Mouse (Mus musculus) liver, embryonic 13.5 days (tissue): ENCODE measurements around the gene Rsph14. TPM values are rescaled to one million over a fixed set of nuclear protein-coding genes. Genes with fewer than 3 reads are reported as not detected.
"Not testable (repeated sequence)": the region's sequence is repeated elsewhere in the genome, so short reads cannot be mapped to it uniquely, and the experiment has no call there.

Experiments
- ATAC-seq: fragments of 200-750 bp; cut with Nextera tagmentation; 2 replicates; pipeline ENCODE4 v1.8.0; 2017; ENCODE audit warnings: low read depth, mild to moderate bottlenecking, moderate number of reproducible peaks, moderate library complexity
- DNase-seq: peaks from one replicate; pipeline ENCODE4 v3.0.0; 2022
- H3K27ac ChIP-seq: fragments of 300-500 bp; sonication (generic); 2 replicates; pipeline ENCODE4 v1.5.1; 2015; ENCODE audit warnings: moderate library complexity, mild to moderate bottlenecking, inconsistent platforms
- H3K27me3 ChIP-seq: fragments of 300-500 bp; sonication (generic); 2 replicates; pipeline ENCODE4 v1.6.1; 2015; ENCODE audit warnings: mild to moderate bottlenecking, inconsistent platforms
- H3K36me3 ChIP-seq: fragments of 300-500 bp; sonication (generic); 2 replicates; pipeline ENCODE4 v1.6.1; 2015; ENCODE audit warnings: mild to moderate bottlenecking, inconsistent platforms
- H3K4me1 ChIP-seq: fragments of 300-500 bp; sonication (generic); replicated peaks from 2 replicates; pipeline ENCODE4 v1.6.1; 2015; ENCODE audit warnings: inconsistent platforms
- H3K4me2 ChIP-seq: fragments of 300-500 bp; sonication (generic); 2 replicates; pipeline ENCODE4 v1.6.1; 2015; ENCODE audit warnings: inconsistent platforms, mild to moderate bottlenecking, moderate library complexity
- H3K4me3 ChIP-seq: fragments of 300-500 bp; sonication (generic); replicated peaks from 2 replicates; pipeline ENCODE4 v1.5.1; 2015; ENCODE audit warnings: mild to moderate bottlenecking, inconsistent platforms
- H3K9ac ChIP-seq: fragments of 300-500 bp; sonication (generic); 2 replicates; pipeline ENCODE4 v1.6.1; 2015; ENCODE audit warnings: mild to moderate bottlenecking, inconsistent platforms
- H3K9me3 ChIP-seq: fragments of 300-500 bp; sonication (generic); replicated peaks from 2 replicates; pipeline ENCODE4 v1.6.1; 2016; ENCODE audit warnings: inconsistent platforms
- WGBS: fragments of 180-500 bp; shearing (Covaris S2); methylation state at CpG from one replicate; pipeline ENCODE4 v1.1.7; 2015; ENCODE audit not compliant: insufficient replicate concordance; 5-methylcytosine and 5-hydroxymethylcytosine counted together
- polyA plus RNA-seq: library from polyadenylated mRNA; unstranded; fragments of >200 nt; fragmentation: Nextera tagmentation; extraction: Ambion mirVana; gene quantifications from 2 replicates; pipeline ENCODE4 v1.2.1, GENCODE M21; 2015

Rsph14 gene
- polyA plus RNA-seq, 1 experiment from 2014 or later, result not detected

- H3K27me3 ChIP-seq, result no peaks in the 10 kb centered on the region
- no peaks in the 10 kb centered on the region for H3K9me3 ChIP-seq
- 62% methylated on average over 8 of the region's 8 CpGs for WGBS
- ATAC-seq, result no peak
- peaks cover 37% of the 10 kb centered on the region for H3K4me1 ChIP-seq
- no peak for DNase-seq
- H3K27ac ChIP-seq, result peak overlapping the region; percentile 47; the same call in 1 of the 2 replicates
- H3K4me2 ChIP-seq, result no peak overlapping the region
- no peak overlapping the region for H3K4me3 ChIP-seq
- no peaks in the 10 kb centered on the region for H3K36me3 ChIP-seq
- no peak overlapping the region for H3K9ac ChIP-seq
These were observed 20.5 kb upstream of the Rsph14 start for GRCm38 (mm10) chr10:75052902-75053301.

GRCm38 (mm10) chr10:75051364-75052074 lies 19.1 kb upstream of the Rsph14 start:
- ATAC-seq (no peak), DNase-seq (no peak)
- no peak overlapping the region for H3K4me2 ChIP-seq
- H3K27me3 ChIP-seq, result no peaks in the 10 kb centered on the region; the same call in 1 of the 2 replicates
- 80% methylated on average over 21 of the region's 21 CpGs for WGBS
- H3K4me1 ChIP-seq, result peaks cover 27% of the 10 kb centered on the region
- H3K9me3 ChIP-seq, result no peaks in the 10 kb centered on the region
- no peak overlapping the region for H3K4me3 ChIP-seq
- H3K9ac ChIP-seq, result no peak overlapping the region
- H3K27ac ChIP-seq, result no peak overlapping the region
- no peaks in the 10 kb centered on the region for H3K36me3 ChIP-seq

GRCm38 (mm10) chr10:75048711-75049110 lies 16.3 kb upstream of the Rsph14 start:
- H3K36me3 ChIP-seq, result no peaks in the 10 kb centered on the region
- ATAC-seq (no peak), DNase-seq (no peak)
- H3K27me3 ChIP-seq, result no peaks in the 10 kb centered on the region; the same call in 1 of the 2 replicates
- no peak overlapping the region for H3K27ac ChIP-seq
- no peak overlapping the region for H3K4me3 ChIP-seq
- WGBS, result 85% methylated on average over 7 of the region's 7 CpGs
- H3K4me2 ChIP-seq, result no peak overlapping the region
- no peak overlapping the region for H3K9ac ChIP-seq
- H3K9me3 ChIP-seq, result no peaks in the 10 kb centered on the region
- peaks cover 33% of the 10 kb centered on the region for H3K4me1 ChIP-seq

- Histone ChIP-seq H3K27ac (no peak overlapping the region), H3K36me3 (no peaks in the 10 kb centered on the region), H3K9me3 (no peaks in the 10 kb centered on the region), H3K27me3 (no peaks in the 10 kb centered on the region; the same call in 1 of the 2 replicates), H3K4me2 (no peak overlapping the region), H3K4me3 (no peak overlapping the region), H3K9ac (no peak overlapping the region), H3K4me1 (peaks cover 37% of the 10 kb centered on the region)
- WGBS, result 76% methylated on average over 15 of the region's 15 CpGs
- DNase-seq (no peak), ATAC-seq (no peak)
These were observed 13.4 kb upstream of the Rsph14 start for GRCm38 (mm10) chr10:75045831-75046230.

DNA sequence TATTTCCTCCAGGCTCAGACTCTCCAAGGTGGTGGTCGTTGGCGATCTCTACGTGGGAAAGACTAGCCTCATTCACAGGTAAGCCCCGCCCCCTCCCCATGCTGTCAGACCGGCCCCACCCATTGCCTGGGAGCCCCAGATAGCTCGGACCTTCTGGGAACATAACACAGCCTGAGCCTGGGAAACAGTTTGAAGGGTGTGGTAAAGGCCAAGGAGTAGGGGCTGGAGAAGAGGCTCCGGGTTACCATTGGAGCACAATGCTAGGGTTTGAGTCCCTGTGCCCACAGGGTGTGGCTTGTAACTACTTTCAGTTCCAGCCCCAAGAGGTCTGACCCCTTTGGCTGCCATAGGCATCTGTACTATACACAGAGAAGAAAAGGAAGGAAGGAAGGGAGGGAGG lies 12.1 kb upstream of the Rsph14 start:
- no peak overlapping the region for H3K9ac ChIP-seq
- peaks cover 37% of the 10 kb centered on the region for H3K4me1 ChIP-seq
- no peaks in the 10 kb centered on the region for H3K9me3 ChIP-seq
- no peak overlapping the region for H3K4me3 ChIP-seq
- H3K27me3 ChIP-seq, result no peaks in the 10 kb centered on the region; the same call in 1 of the 2 replicates
- 14% methylated on average over 7 of the region's 7 CpGs for WGBS
- ATAC-seq (peak; percentile 72), DNase-seq (no peak)
- no peak overlapping the region for H3K27ac ChIP-seq
- no peaks in the 10 kb centered on the region for H3K36me3 ChIP-seq
- H3K4me2 ChIP-seq, result peak overlapping the region; percentile 15; the same call in 1 of the 2 replicates

DNA sequence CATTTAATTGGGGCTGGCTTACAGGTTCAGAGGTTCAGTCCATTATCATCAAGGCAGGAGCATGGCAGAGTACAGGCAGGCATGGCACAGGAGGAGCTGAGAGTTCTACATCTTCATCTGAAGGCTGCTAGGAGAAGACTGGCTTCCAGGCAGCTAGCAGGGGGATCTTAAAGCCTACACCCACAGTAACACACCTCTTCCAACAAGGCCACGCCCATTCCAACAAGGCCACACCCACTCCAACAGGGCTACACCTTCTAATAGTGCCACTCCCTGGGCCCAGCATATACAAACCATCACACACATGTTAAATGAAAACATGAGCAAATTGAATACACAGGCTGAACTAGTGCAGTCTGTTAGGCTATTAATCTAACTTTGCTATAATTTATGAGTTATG lies 9.7 kb upstream of the Rsph14 start:
- H3K27ac ChIP-seq, H3K9me3 ChIP-seq, H3K27me3 ChIP-seq, H3K4me2 ChIP-seq, H3K36me3 ChIP-seq, H3K4me3 ChIP-seq, H3K9ac ChIP-seq: not testable (repeated sequence)
- 0% methylated on average over 1 of the region's 1 CpGs for WGBS
- H3K4me1 ChIP-seq, result peaks cover 43% of the 10 kb centered on the region
- peak; percentile 54; the same call in 1 of the 2 replicates for ATAC-seq
- peak; percentile 52 for DNase-seq

GRCm38 (mm10) chr10:75036883-75037379 lies 4.5 kb upstream of the Rsph14 start, which contains the start of gene Rab36:
Rab36 (plus strand) TSS chr10:75037058.
- 1% methylated on average over 36 of the region's 36 CpGs for WGBS

GRCm38 (mm10) chr10:75031345-75032114 lies 856 bp downstream of the Rsph14 start:
- H3K4me2 ChIP-seq, result no peak overlapping the region
- no peak overlapping the region for H3K4me3 ChIP-seq
- no peak overlapping the region for H3K27ac ChIP-seq
- 53% methylated on average over 5 of the region's 5 CpGs for WGBS
- H3K4me1 ChIP-seq, result peaks cover 21% of the 10 kb centered on the region
- no peaks in the 10 kb centered on the region for H3K27me3 ChIP-seq
- H3K9me3 ChIP-seq, result no peaks in the 10 kb centered on the region
- DNase-seq (no peak), ATAC-seq (no peak)
- no peak overlapping the region for H3K9ac ChIP-seq
- no peaks in the 10 kb centered on the region for H3K36me3 ChIP-seq

More at GRCm38 (mm10) chr10:75036883-75037379, 4.5 kb upstream of the Rsph14 start, which contains the start of gene Rab36:
- ATAC-seq (peak; percentile 87), DNase-seq (peak; percentile 69)
- Histone ChIP-seq H3K27ac (peak within 1 kb of the TSS; percentile 55; the same call in 1 of the 2 replicates), H3K27me3 (no peaks in the 10 kb centered on the region), H3K9me3 (no peaks in the 10 kb centered on the region), H3K4me1 (peaks cover 15% of the 10 kb centered on the region), H3K4me2 (peak within 1 kb of the TSS; percentile 62), H3K4me3 (peak within 1 kb of the TSS; percentile 49), H3K36me3 (no peaks in the 10 kb centered on the region), H3K9ac (0 out of 2 replicates have a peak within 1 kb of the TSS, but pooled peaks have one; percentile 29)

DNA sequence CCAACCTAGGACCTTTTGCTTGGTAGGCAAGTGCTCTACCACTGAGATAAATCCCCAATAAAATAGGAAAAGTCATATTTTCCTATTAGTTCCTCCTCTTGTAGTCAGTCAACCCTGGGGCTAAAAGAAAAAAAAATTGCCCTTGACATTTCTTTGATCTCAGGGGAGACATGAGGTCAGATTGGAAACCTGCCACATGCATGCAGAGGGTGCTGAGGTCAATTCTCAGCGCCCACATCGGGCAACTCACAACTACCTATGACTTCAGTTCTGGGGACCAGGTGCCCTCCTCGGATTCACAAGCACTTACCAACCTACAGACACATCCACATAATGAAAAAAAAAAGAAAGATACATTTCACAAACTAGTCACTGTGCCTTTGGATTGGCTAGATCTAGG lies 2.2 kb downstream of the Rsph14 start:
- no peaks in the 10 kb centered on the region for H3K9me3 ChIP-seq
- peaks cover 17% of the 10 kb centered on the region for H3K4me1 ChIP-seq
- H3K9ac ChIP-seq, result no peak overlapping the region
- no peak overlapping the region for H3K4me2 ChIP-seq
- ATAC-seq, result no peak
- no peaks in the 10 kb centered on the region for H3K27me3 ChIP-seq
- H3K27ac ChIP-seq, result no peak overlapping the region
- H3K4me3 ChIP-seq, result no peak overlapping the region
- no peaks in the 10 kb centered on the region for H3K36me3 ChIP-seq
- WGBS, result 61% methylated on average over 3 of the region's 3 CpGs
- DNase-seq, result no peak

DNA sequence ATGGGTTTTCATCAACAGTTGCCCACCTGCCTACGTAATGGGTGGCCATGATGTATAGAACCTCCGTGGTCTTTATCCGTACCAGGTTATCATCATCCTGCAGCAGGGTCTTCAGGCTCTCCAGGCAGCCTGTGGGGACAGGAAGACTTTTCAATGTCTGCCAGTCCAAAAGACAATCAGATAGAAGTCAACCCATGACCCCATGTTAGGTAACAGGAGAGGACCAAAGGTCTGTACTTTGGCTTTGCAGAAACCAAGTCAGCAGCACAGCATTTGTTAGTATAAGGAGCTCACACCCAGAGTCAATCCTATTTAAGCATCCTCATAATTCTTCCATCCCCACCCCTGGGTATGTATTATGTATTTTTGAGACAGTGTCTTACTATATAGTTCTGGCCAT lies 2.7 kb downstream of the Rsph14 start:
- DNase-seq (no peak), ATAC-seq (no peak; the same call in 1 of the 2 replicates)
- Histone ChIP-seq H3K9ac (no peak overlapping the region), H3K36me3 (no peaks in the 10 kb centered on the region), H3K4me3 (no peak overlapping the region), H3K4me2 (no peak overlapping the region), H3K9me3 (no peaks in the 10 kb centered on the region), H3K27me3 (no peaks in the 10 kb centered on the region), H3K27ac (no peak overlapping the region), H3K4me1 (peaks cover 17% of the 10 kb centered on the region)
- 52% methylated on average over 3 of the region's 3 CpGs for WGBS

- peak; percentile 49 for ATAC-seq
- H3K36me3 ChIP-seq, result no peaks in the 10 kb centered on the region
These were observed 3.6 kb downstream of the Rsph14 start for GRCm38 (mm10) chr10:75028743-75029142.

More at GRCm38 (mm10) chr10:75028743-75029142, 3.6 kb downstream of the Rsph14 start:
- no peak overlapping the region for H3K9ac ChIP-seq
- whole genome bisulfite sequencing, result 36% methylated on average over 8 of the region's 8 CpGs
- H3K27me3 ChIP-seq, result no peaks in the 10 kb centered on the region
- H3K4me2 ChIP-seq, result no peak overlapping the region
- no peak overlapping the region for H3K4me3 ChIP-seq
- no peaks in the 10 kb centered on the region for H3K9me3 ChIP-seq
- no peak overlapping the region for H3K27ac ChIP-seq
- H3K4me1 ChIP-seq, result peaks cover 17% of the 10 kb centered on the region
- DNase-seq, result no peak
